Mouse (Mus musculus) CH12.LX (cell line): Measurements from ENCODE around the gene Samd4.

Experiments used
- CHD2 ChIP-seq: IDR thresholded peaks from 2 replicates; pipeline ENCODE4 v1.6.1; 2011; ENCODE audit warnings: low read length, improper control_type of control experiment
- CTCF ChIP-seq, 2 experiments: IDR thresholded peaks in 1 of 2; conservative IDR thresholded peaks in 1 of 2; 2 replicates each; pipeline ENCODE4 v1.5.1; 2011 to 2012; ENCODE audit warnings: low read depth in 2 of 2, low read length in 2 of 2, improper control_type of control experiment in 1 of 2, inconsistent platforms in 1 of 2, mild to moderate bottlenecking in 1 of 2, moderate library complexity in 1 of 2
- EP300 ChIP-seq: IDR thresholded peaks from 2 replicates; pipeline ENCODE4 v1.6.1; 2011; ENCODE audit warnings: low read length, improper control_type of control experiment
- JUND ChIP-seq: conservative IDR thresholded peaks from 2 replicates; pipeline ENCODE4 v1.6.1; 2011; ENCODE audit warnings: low read depth, low read length, improper control_type of control experiment
- KAT2A ChIP-seq: IDR thresholded peaks from 2 replicates; pipeline ENCODE4 v1.6.1; 2012; ENCODE audit warnings: low read length, improper control_type of control experiment, inconsistent platforms; ENCODE audit not compliant: insufficient replicate concordance
- MAFK ChIP-seq: IDR thresholded peaks from 2 replicates; pipeline ENCODE4 v1.6.1; 2011; ENCODE audit warnings: low read length, improper control_type of control experiment; ENCODE audit not compliant: insufficient replicate concordance
- PAX5 ChIP-seq: IDR thresholded peaks from 2 replicates; pipeline ENCODE4 v1.6.1; 2012; ENCODE audit warnings: low read length, inconsistent platforms, mixed read lengths
- RCOR1 ChIP-seq: conservative IDR thresholded peaks from 2 replicates; pipeline ENCODE4 v1.6.1; 2012; ENCODE audit warnings: low read depth, mild to moderate bottlenecking, inconsistent platforms, low read length, improper control_type of control experiment
- SIN3A ChIP-seq: IDR thresholded peaks from 2 replicates; pipeline ENCODE4 v1.6.1; 2012; ENCODE audit warnings: low read length, improper control_type of control experiment, inconsistent platforms
- TCF12 ChIP-seq: IDR thresholded peaks from 2 replicates; pipeline ENCODE4 v1.6.1; 2014; ENCODE audit warnings: low read depth, mild to moderate bottlenecking, inconsistent platforms, low read length, improper control_type of control experiment

GRCm38 (mm10) chr14:47107461-47107860, 224.8 kb downstream of the Samd4 start:
- TF ChIP-seq JUND, result no peak
- TF ChIP-seq PAX5, result no peak
- no peak for TF ChIP-seq KAT2A
- TF ChIP-seq MAFK, result no peak
- no peak for TF ChIP-seq CTCF (conservative IDR thresholded peaks at IDR 0.05 in 1 of 2, IDR thresholded peaks at IDR 0.05 in 1 of 2; ENCODE audit: low read depth in 2 of 2, low read length in 2 of 2)
- peak; percentile 45; the same call in 1 of the 2 replicates for TF ChIP-seq EP300
- TF ChIP-seq CHD2, result no peak
- peak; percentile 78; the same call in 1 of the 2 replicates for TF ChIP-seq SIN3A
- TF ChIP-seq RCOR1, result no peak
- TF ChIP-seq TCF12, result peak; percentile 59; the same call in 1 of the 2 replicates
